Mouse (Mus musculus) MEL-GATA-1-ER (cell line): Measurements from ENCODE around the gene Olfr690.
"Not testable (repeated sequence)": the region's sequence is repeated elsewhere in the genome, so short reads cannot be mapped to it uniquely, and the experiment has no call there.

ENCODE experiments used
- DNase-seq: peaks from one replicate; pipeline ENCODE4 v3.0.0-alpha.2; 2012; ENCODE audit warnings: low read depth; ENCODE audit errors: extremely low read depth

The Olfr690 gene

GRCm38 (mm10) chr7:105334004-105334403 lies at the start of gene Olfr690:
Olfr690 (minus strand) TSS chr7:105334104.
- DNase-seq = no peak

- no peak for DNase-seq
Observed at GRCm38 (mm10) chr7:105380329-105380728, 46.4 kb upstream of the Olfr690 start.

- DNase-seq = no peak
Observed at GRCm38 (mm10) chr7:105374866-105375265, 41.0 kb upstream of the Olfr690 start, which contains the start of gene Gm5901. Gm5901 (plus strand) TSS chr7:105375038.

- DNase-seq = no peak
Observed at GRCm38 (mm10) chr7:105373976-105374375, 40.1 kb upstream of the Olfr690 start.

- peak; percentile 28 for DNase-seq
Observed at GRCm38 (mm10) chr7:105373509-105373908, 39.6 kb upstream of the Olfr690 start.

- DNase-seq = peak; percentile 51
Observed at GRCm38 (mm10) chr7:105372912-105373311, 39.0 kb upstream of the Olfr690 start.

- no peak for DNase-seq
Observed at GRCm38 (mm10) chr7:105368521-105368920, 34.6 kb upstream of the Olfr690 start.

GRCm38 (mm10) chr7:105367930-105368329 lies 34.0 kb upstream of the Olfr690 start, which contains the start of gene Olfr692:
Olfr692 (plus strand) TSS chr7:105368230.
- no peak for DNase-seq

GRCm38 (mm10) chr7:105367268-105367667 lies 33.4 kb upstream of the Olfr690 start:
- no peak for DNase-seq

- no peak for DNase-seq
Observed at GRCm38 (mm10) chr7:105361713-105362112, 27.8 kb upstream of the Olfr690 start.

GRCm38 (mm10) chr7:105356487-105356886 lies 22.6 kb upstream of the Olfr690 start:
- not testable (repeated sequence) for DNase-seq

- DNase-seq = not testable (repeated sequence)
Observed at GRCm38 (mm10) chr7:105356064-105356463, 22.2 kb upstream of the Olfr690 start.

- no peak for DNase-seq
Observed at GRCm38 (mm10) chr7:105342752-105343151, 8.8 kb upstream of the Olfr690 start.

GRCm38 (mm10) chr7:105342170-105342569 lies 8.3 kb upstream of the Olfr690 start, which contains the start of gene Olfr691:
Olfr691 (minus strand) TSS chr7:105342270.
- DNase-seq = no peak

- DNase-seq = no peak
Observed at GRCm38 (mm10) chr7:105325302-105325701, 8.6 kb downstream of the Olfr690 start.

GRCm38 (mm10) chr7:105310865-105311264 lies 23.0 kb downstream of the Olfr690 start, which contains the start of gene Olfr689:
Olfr689 (plus strand) TSS chr7:105311165.
- DNase-seq = no peak

GRCm38 (mm10) chr7:105290051-105290450 lies 43.9 kb downstream of the Olfr690 start:
- DNase-seq = no peak

GRCm38 (mm10) chr7:105287795-105288194 lies 46.1 kb downstream of the Olfr690 start, which contains the start of gene Olfr688:
Olfr688 (plus strand) TSS chr7:105288095.
- no peak for DNase-seq
